Mouse (Mus musculus) bone marrow, adult 2 months (tissue): Measurements from ENCODE around the gene 9130213A22Rik. TPM values are rescaled to one million over a fixed set of nuclear protein-coding genes. Genes with fewer than 3 reads are reported as not detected.

Source experiments
- H3K27ac ChIP-seq: fragments of 200-500 bp; 2 replicates; pipeline ENCODE4 v1.5.1; 2012; ENCODE audit warnings: low read depth, mild to moderate bottlenecking, control low read depth, inconsistent platforms, low read length; ENCODE audit not compliant: control insufficient read depth, poor library complexity, insufficient read depth
- H3K4me1 ChIP-seq: fragments of 200-500 bp; 2 replicates; pipeline ENCODE4 v1.6.1; 2011; ENCODE audit warnings: low read length; ENCODE audit not compliant: control insufficient read depth, insufficient read depth
- H3K4me3 ChIP-seq: fragments of 200-500 bp; replicated peaks from 2 replicates; pipeline ENCODE3; 2011; ENCODE audit warnings: mild to moderate bottlenecking, low read depth, low read length, control low read depth; ENCODE audit not compliant: control insufficient read depth
- CTCF ChIP-seq: fragments of 200-500 bp; IDR thresholded peaks from 2 replicates; pipeline ENCODE4 v1.5.1; 2011; ENCODE audit warnings: low read length, control low read depth; ENCODE audit not compliant: control insufficient read depth, insufficient read depth
- POLR2A ChIP-seq: fragments of 200-500 bp; IDR thresholded peaks from 2 replicates; pipeline ENCODE4 v1.6.1; 2011; ENCODE audit warnings: low read depth, mild to moderate bottlenecking, control low read depth, low read length, borderline replicate concordance; ENCODE audit not compliant: control insufficient read depth
- WGBS: fragments of 180-500 bp; shearing (Covaris S2); methylation state at CpG from one replicate; pipeline ENCODE4 v1.1.7; 2018; 5-methylcytosine and 5-hydroxymethylcytosine counted together
- polyA plus RNA-seq: library from polyadenylated mRNA; stranded (reverse); fragments of >200 nt; gene quantifications from 2 replicates; pipeline ENCODE4 v1.2.4, GENCODE M21; 2011; ENCODE audit warnings: low replicate concordance; ENCODE audit not compliant: missing spikeins, insufficient read depth, insufficient read length

9130213A22Rik gene
- polyA plus RNA-seq, 1 experiment: not detected

DNA sequence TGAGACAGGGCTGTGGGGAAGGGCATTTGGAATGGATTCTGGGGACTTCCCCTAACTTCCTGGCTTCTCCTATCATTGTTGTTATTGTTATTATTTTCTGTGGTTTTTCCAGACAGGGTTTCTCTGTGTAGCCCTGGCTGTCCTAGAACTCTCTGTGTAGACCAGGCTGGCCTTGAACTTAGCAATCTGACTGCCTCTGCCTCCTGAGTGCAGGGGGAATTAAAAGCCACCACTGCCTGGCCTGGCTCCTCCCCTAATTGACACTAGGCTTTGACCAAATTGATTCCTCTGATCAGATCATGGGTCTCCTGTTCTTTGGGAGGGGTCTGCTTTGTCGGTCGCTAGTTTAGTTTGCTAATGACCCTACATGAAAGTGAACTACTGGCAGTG lies 4.3 kb upstream of the 9130213A22Rik start:
- TF ChIP-seq CTCF: no peak
- no peak for TF ChIP-seq POLR2A
- H3K27ac ChIP-seq: no peak overlapping the region
- H3K4me3 ChIP-seq: no peak overlapping the region
- H3K4me1 ChIP-seq: peaks cover 1% of the 10 kb centered on the region; the same call in 1 of the 2 replicates
- WGBS: 64% methylated on average over 2 of the region's 2 CpGs

DNA sequence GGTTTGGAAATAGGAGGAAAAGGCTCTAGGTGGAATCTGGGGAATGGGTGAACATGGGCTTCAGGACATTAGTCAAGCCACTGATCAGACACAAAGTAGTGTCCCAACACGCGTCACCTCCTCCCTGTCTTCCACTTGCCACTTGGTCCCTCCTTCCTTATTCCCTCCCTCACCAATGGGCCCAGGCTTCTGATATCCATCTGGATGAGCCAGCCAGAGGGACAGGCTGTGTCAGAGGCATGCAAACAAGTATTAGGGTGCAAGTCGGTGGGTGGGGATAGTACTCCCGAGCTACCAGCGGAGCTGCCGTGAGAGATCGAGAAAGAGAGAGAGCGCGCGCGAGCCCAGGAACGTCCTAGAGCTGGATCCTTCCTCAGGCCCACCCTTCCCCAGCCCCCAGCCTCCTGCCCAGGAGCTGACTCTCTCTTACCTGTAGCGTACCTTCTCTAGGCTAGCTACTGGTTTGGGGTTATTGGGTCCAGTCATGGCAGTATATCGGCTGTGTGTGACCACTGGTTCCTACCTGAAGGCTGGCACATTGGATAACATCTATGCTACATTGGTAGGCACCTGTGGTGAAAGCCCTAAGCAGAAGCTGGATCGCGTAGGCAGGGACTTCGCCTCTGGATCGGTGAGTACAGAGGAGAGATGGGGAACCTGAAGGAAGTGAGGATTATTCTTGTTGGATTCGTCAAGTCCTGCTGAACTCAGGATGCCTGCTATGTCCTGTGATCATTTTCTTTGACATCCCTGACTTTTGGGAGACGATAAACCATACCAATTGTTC lies 3.7 kb upstream of the 9130213A22Rik start:
- peak overlapping the region; percentile 69 for H3K4me3 ChIP-seq
- H3K27ac ChIP-seq: no peak overlapping the region
- no peak for TF ChIP-seq POLR2A
- no peak for TF ChIP-seq CTCF
- H3K4me1 ChIP-seq: peaks cover 1% of the 10 kb centered on the region; the same call in 1 of the 2 replicates
- 6% methylated on average over 20 of the region's 20 CpGs for WGBS

DNA sequence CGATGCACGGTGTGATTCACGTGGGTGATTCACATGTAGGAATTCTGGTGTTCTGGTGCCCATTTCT lies 3.3 kb upstream of the 9130213A22Rik start, which contains the start of gene Aloxe3:
TSS of gene Aloxe3 (plus strand) at position 45 of the 67 bp plus-strand sequence.
- under 1% methylated on average over 3 of the region's 3 CpGs for WGBS
- Histone ChIP-seq H3K4me1 (peaks cover 1% of the 10 kb centered on the region; the same call in 1 of the 2 replicates), H3K4me3 (peak within 1 kb of the TSS; percentile 69), H3K27ac (peak within 1 kb of the TSS; percentile 1; the same call in 1 of the 2 replicates)
- no peak for TF ChIP-seq POLR2A
- no peak for TF ChIP-seq CTCF

DNA sequence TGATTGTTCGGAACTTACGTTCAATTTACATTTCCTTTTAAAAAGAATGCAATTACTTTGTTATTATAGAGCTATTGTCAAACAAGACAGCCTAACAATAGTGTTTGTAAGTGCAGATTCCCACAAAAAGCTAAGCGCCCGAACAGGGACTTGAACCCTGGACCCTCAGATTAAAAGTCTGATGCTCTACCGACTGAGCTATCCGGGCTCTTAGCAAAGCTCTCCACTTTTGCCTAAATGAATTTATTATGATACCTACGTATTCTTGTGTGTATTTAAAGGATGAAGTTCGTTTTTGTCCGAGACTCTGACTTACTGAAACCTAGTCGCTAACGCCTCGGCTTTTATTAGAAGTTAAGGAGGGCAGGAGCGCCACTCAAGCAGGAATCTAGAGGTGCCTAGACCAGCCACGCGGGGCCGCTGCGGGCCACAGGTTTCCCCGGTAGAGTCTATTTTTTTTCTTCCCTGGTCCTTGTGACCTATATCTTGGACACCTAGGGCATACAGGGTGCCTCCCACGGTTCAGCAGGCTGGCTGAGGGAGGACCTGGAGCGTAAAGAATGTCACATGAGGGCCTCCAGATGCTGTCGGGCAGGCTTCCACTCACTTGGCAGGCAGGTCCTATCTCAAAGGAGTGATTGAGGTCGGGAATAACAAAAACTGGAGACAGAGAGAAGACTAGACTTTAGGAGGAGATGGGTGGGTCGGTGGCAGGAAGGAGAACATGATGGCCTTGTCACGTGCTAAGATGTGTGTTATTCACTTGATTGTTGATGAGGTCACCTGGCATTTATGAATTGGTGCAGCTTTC lies 2.9 kb upstream of the 9130213A22Rik start:
- H3K4me1 ChIP-seq: peaks cover 1% of the 10 kb centered on the region; the same call in 1 of the 2 replicates
- TF ChIP-seq POLR2A (no peak), CTCF (peak; percentile 22; the same call in 1 of the 2 replicates)
- WGBS: under 1% methylated on average over 24 of the region's 24 CpGs
- peak overlapping the region; percentile 69 for H3K4me3 ChIP-seq
- peak overlapping the region; percentile 1; the same call in 1 of the 2 replicates for H3K27ac ChIP-seq

DNA sequence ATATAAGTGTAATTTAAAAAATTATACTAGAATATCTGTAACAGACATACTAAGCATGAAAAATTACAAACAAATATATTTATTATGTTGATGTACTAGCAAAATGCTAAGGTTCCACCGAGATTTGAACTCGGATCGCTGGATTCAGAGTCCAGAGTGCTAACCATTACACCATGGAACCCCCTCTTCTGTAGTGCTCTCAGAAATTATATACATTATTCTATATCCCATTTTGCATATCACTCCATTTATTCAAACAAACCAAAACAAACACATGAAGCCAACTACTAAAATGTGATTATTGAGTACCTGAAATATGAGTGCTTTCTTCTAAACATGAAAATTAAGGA lies 2.1 kb upstream of the 9130213A22Rik start:
- 0% methylated on average over 3 of the region's 3 CpGs for WGBS
- Histone ChIP-seq H3K27ac (no peak overlapping the region), H3K4me1 (peaks cover 1% of the 10 kb centered on the region; the same call in 1 of the 2 replicates), H3K4me3 (no peak overlapping the region)
- TF ChIP-seq POLR2A: no peak
- no peak for TF ChIP-seq CTCF

DNA sequence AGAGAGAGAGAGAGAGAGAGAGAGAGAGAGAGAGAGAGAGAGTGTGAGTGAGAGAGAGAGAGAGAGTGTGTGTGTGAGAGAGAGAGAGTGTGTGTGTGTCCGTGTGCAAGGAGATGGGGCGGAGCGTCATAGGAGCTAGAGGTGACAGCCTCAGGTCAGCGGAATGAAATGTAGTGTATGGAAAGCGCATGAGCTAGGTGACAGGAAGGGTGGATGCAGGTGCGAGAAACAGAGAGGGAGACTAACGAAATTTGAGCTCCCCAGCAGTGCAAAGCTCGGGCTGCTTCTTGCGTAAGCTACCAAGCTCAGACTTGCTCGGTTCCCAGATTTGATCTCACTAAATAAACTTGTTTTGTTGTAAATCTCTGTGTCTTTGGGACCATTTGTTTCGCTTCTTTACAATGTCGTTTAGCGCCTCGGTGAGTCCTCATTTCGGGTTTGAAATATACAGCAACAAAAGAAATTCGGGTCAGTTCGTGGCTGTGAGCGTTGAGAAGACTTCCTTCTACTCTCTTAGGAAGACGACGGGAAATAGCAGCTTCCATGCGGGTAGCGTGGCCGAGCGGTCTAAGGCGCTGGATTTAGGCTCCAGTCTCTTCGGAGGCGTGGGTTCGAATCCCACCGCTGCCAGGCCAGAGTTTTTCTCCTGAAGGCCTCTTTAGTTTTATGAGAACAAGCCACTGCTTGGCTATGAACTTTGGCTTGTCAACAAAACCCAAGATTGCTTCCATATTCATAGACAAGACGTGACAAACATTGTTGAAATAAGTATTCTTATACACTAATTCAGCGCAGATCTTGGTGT lies 1.5 kb upstream of the 9130213A22Rik start:
- Histone ChIP-seq H3K4me1 (peaks cover 1% of the 10 kb centered on the region; the same call in 1 of the 2 replicates), H3K4me3 (peak overlapping the region; percentile 90), H3K27ac (peak overlapping the region; percentile 57)
- TF ChIP-seq POLR2A: no peak
- TF ChIP-seq CTCF: no peak
- under 1% methylated on average over 31 of the region's 31 CpGs for WGBS

DNA sequence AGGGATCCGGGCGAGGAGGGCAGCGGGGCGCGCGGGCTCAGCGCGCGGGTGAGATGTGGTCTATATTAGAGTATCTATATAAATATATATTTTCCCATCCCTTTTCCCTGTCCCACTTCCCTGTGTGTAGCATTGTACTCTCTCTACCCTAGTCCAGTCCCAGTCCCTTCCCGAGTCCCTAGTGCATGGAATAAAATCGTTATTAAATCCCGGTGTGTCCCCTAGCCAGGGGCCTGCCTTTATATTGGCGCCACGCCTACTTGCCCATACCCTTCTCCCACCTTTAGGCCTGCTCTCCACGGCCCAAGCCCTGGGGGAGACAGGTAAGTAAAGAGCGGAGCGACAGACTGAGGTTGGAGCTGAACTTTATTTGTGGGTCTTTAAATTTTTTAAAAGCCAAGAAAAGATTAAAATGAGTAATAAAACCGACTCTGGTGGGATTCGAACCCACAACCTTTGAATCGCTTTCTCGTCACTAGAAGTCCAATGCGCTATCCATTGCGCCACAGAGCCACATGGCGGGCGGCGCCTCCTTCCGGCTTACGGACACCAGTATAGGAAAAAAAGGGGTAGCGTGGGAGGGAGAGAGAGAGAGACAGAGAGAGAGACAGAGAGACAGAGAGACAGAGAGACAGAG lies 785 bp upstream of the 9130213A22Rik start:
- TF ChIP-seq POLR2A: no peak
- no peak for TF ChIP-seq CTCF
- Histone ChIP-seq H3K4me1 (peaks cover 1% of the 10 kb centered on the region; the same call in 1 of the 2 replicates), H3K27ac (peak overlapping the region; percentile 57), H3K4me3 (peak overlapping the region; percentile 60)
- WGBS: 1% methylated on average over 29 of the region's 29 CpGs
